Mouse (Mus musculus) adrenal gland, adult 2 months (tissue): ENCODE measurements around the gene Ltv1. TPM values are rescaled to one million over a fixed set of nuclear protein-coding genes. Genes with fewer than 3 reads are reported as not detected.
"Not testable (repeated sequence)": the region's sequence is repeated elsewhere in the genome, so short reads cannot be mapped to it uniquely, and the experiment has no call there.

ENCODE experiments used
- DNase-seq: peaks from one replicate; pipeline ENCODE4 v3.0.0; 2021
- polyA plus RNA-seq: library from polyadenylated mRNA; depleted of rRNA; stranded (reverse); fragments of >200 nt; gene quantifications from 2 replicates; pipeline ENCODE4 v1.2.3, GENCODE M21; 2012
- total RNA-seq, 2 experiments: library from RNA; stranded (reverse); gene quantifications; 2 replicates each; pipeline ENCODE4 v1.2.3; 2021

Ltv1 gene
- total and polyA plus RNA-seq, 3 experiments = 5.6 to 48.4 (median 46.6) TPM

DNA sequence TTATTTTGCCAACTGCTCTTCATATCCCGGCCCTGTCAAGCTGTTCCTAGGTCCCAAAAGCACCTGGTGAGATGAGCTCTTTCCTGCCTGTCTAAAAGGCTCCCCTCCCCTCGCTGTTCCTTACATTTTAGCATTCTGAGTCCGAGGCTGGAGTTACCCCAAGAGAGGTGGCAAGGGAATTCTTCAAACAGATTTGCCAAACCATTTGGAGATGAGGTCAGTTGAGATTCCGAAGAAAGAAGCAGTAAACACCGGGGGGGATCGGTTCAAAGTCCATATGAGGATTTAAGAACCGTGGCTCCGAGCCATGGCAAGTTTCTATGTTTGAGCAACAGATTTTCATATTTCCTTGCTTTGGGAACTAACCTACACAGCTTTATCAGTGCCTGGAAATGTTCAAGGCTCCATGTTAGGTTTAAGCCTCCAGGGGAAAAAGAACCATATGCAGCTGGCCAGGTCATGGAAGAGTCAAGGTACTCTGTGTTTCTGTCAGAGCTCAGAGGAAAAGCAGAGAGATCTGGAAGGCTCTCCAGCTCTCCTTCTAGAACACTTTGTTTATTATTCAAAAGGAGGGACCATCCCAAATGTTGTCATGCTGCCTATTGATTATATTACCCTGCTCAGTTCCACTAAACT, 4.0 kb upstream of the Ltv1 start:
- DNase-seq = no peak

GRCm38 (mm10) chr10:13193496-13193895, 528 bp upstream of the Ltv1 start:
- not testable (repeated sequence) for DNase-seq

DNA sequence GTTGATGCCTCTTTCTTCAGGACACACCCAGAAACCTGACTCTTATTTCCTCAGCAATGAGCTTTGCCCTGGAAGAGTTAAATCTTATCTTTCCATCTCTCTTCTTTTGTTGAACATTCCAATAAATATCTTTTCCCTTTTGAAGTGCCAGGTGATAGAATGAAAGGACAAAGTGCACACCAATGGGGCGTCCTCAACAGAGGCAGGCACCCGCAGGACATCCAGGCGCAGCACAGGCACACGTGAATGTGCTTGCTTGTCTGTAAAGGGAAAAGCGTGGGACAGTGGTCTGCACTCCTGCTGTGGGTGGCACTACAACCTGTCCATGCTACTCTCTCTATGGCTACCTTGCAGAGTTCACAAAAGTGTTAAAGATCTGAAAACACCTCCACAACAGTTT, 3.1 kb downstream of the Ltv1 start:
- DNase-seq = no peak

DNA sequence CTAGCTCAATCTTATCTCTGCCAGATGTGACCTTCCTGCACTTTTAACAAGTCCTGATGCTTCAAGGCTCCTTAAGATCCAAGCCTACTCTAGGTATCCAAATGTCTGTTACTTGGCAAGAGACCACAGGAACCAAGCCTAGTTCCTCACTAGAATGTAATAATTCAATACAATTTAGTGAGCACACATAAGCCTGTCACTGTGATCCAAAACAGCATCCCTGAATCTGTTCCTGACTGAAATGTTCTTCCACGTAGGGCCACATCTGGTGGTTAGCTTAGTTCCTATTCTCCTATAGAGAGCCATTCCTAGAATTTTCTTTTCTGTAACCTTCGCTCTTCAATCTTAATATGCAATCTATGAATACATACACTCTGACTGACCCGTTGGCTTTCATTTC, 6.2 kb downstream of the Ltv1 start:
- no peak for DNase-seq

- no peak for DNase-seq
Measured at GRCm38 (mm10) chr10:13184170-13184766, 8.7 kb downstream of the Ltv1 start.

DNA sequence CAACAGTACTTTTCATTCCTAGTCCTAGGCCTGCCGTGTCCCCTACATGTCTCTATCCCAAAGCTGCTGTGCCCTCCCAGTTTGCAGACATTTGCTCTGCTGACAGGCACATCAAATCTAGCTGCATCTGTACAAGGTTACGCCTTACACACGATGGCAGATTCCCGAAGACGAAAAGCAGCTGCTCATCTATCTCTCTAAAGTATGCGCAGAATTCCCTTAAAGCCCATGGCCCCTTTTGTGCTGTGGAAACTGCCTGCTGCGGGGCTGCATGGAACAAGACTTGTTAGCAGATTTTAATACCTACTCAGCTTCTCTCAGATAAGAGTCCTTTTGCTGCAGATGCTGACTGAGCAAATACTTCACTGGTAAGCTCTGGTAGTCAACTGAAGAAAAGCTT, 12.8 kb downstream of the Ltv1 start:
- DNase-seq = no peak

GRCm38 (mm10) chr10:13177973-13178624, 14.9 kb downstream of the Ltv1 start, which contains the start of gene Zc2hc1b:
Gene Zc2hc1b, minus strand, starts transcription at chr10:13178023.
- DNase-seq = no peak

GRCm38 (mm10) chr10:13175866-13176265, 17.1 kb downstream of the Ltv1 start:
- no peak for DNase-seq

DNA sequence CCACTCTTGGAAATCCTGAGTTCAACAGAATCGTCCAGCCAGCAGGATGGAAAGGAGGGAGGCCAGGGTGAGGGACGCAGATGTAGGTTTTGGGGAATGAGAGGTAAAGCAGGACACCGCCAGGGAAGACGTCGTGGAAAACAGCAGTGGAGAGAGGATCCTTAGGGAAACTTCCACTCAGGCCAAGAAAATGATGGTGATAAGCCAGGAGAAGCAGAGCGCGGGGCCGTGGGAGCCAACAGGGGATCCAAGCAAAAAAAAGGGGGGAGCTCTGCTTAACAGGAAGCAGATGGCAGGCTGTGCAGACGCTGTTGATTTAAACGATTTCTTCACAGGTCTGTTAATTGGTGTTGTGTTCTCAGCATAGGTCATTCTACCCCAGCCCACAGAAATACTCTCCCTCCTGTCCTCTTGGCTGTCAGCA, 20.2 kb downstream of the Ltv1 start:
- DNase-seq = no peak

- DNase-seq = no peak
Measured at GRCm38 (mm10) chr10:13171461-13171860, 21.5 kb downstream of the Ltv1 start.

- DNase-seq = no peak
Measured at GRCm38 (mm10) chr10:13170739-13171448, 22.1 kb downstream of the Ltv1 start.

DNA sequence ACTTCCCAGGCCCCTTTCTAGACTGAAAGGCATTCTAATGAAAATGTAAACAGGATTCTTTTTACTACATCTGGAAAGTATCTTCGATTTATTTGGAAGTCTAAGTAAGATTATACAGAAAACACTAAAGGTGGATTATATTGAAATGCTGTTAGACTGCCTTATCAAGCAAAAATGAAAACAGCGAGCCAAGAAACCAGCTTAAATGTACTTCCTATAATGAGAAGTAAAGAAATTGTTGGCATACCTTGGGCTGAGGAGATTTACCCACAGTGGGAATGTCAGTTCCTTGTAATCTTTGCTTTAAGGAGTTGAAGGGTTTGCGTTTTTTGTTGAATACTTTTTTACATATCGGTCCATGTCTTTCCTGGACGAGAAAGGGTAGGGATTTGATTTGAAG, 24.5 kb downstream of the Ltv1 start:
- no peak for DNase-seq

- no peak for DNase-seq
Measured at GRCm38 (mm10) chr10:13162031-13162430, 30.9 kb downstream of the Ltv1 start.

DNA sequence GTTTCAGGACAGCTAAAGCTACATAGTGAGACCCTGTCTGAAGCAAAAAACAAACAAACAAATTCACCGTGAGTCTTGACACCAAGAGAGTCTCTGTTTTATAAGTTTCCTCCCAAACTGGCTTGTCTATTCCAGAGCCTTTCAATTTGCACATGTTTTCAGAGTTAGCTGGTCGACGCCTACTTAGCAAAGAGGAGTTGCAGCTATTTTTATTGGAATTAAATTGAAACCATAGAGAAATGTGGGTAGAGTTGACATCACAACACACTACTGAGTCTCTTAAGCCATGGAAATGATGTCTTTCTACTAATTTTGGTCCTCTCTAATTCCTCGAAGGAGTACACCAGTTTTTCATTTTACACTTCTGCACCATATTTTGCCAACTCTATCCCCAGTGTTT, 32.1 kb downstream of the Ltv1 start:
- DNase-seq = no peak

DNA sequence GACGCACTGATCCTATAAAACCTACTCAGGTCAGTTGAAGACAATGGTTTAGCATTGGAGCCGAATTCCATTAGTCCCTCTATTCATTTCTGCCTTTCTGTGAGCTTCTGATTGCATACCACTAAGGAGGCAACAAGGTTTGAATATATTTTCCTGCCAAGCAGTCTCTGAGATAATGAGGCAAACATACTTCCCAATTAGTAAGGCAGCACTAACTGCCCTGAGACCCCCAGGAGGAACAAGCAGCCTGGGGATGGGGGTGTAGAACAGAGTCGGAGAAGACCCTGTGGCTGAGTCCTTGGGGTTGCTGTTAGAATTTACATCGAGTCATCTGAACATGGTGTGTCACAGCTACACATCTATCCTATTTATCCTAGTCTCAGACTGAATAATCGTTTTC, 37.6 kb downstream of the Ltv1 start:
- DNase-seq = no peak

DNA sequence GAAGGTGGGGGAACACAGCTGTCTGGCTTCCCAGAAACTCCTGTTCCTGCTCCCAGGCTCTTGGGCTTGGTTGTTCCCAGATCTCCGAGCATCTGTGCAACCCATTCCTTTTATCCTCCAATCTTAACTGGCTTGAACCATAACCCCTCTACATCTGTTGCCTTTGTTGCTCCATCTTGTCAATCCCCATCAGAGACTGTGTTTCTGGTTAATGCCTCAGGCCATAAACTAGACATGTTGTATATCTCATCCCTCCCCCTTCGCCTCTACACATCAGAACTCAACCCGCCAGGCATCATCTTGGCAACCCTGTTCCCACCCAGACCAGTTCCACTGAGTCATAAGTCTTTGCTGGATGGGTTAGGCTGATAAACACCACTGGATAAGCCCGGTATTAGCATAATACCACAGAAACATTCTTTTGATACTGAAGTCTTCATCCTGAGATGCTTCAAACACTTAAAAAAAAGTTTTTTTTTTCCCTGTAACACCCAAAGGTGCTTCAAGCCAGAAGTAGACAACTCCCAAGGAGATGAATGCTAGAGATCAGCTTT, 40.1 kb downstream of the Ltv1 start:
- DNase-seq = no peak

DNA sequence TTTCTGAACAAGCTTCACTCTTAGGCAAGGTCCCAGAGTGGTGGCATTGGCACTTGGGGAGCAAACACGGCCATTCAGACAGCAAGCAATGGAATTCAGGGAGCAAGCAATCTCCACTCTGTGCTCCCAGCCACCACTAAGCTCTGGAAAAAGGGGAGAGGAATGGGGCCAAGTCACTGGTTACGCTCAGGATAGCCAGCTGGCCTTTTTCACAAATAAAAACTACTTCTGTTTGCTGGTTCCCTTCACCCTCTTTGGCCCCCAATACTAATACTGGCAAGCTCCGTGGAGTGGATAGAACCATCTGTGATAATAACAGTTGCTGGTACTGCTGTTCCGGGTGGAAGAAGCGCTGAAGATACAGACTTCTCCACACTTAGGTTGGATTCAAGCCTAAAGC, 41.6 kb downstream of the Ltv1 start:
- DNase-seq = peak; percentile 15

DNA sequence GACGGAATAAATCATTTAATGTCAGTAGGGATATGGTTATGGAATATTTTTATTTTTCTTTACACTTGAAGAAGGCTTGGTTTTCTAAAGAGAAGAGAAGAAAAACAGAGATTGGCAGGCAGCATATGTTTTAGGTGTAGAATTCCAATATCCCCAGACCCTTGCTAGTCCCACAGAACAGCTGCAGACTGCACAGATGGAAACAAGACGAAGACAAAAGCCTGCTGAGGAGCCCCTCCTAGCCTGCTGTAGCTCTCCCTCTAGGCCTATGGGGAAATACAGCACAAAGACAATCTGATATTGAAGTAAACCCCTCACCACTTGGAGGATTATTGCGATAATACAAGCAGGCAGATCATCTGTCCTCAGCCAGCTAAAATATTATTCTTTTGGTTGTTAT, 42.5 kb downstream of the Ltv1 start:
- DNase-seq = no peak

- no peak for DNase-seq
Measured at GRCm38 (mm10) chr10:13140434-13140833, 52.5 kb downstream of the Ltv1 start.

DNA sequence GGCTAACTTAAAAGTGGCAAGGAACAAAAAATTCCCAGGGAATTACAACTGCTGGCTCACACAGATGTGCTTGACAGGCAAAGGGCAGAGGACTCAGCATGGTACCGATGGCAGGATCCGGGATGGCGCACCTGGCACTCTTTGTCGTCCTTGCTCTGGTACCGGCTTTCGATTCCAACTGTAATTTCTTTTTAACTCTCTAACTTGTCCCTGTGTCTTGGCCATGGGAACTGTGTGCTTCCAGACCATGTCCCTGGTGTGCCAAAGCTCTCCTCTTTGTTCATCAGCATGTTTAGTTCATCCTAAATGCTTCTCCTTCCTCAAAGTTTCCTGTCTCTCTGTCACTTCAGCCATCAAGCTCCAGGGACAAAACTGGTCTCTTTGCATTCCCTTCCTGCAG, 55.1 kb downstream of the Ltv1 start:
- DNase-seq = no peak

DNA sequence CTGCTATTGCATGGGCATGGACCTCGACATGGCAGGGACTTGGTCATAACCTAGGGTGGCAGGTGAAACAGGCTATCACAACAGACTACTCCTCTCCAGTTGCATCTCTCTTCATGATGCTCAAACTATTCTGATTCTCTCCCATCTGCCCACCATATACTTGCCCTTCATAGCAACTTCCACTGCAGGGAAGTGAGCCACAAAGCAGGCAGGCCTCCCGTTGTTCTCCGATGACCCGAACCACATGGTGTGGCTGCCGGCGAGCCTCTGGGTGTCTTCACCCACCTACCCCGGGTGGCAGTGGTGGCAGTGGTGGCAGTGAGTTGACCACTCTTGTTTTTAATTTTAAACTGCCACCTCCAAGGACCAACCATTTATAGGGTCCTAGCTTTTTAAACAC, 57.2 kb downstream of the Ltv1 start:
- DNase-seq = no peak

DNA sequence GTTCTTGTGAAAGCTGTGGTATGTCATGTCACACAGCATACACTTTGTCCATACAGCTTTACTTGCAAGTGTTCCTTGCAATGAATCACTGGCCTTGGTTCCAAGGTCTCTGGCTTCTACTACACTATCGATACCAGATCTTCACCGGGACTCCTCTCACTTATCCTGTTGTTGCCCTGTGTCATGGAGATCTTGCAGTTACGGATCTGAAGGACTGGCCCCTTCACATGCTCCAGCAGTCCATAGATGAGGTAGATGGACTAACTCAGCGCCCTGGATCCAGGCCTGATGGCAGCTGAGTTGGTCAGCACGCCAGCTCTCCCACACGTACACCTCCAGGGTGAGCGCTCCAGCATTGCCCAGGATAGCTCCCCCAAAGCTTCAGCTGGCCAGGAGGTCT, 57.7 kb downstream of the Ltv1 start:
- peak; percentile 18 for DNase-seq

GRCm38 (mm10) chr10:13133850-13134249, 59.1 kb downstream of the Ltv1 start:
- no peak for DNase-seq
